ENCODE assay signal across 8 mouse cellular contexts in genomic region chr8:61223729-61224379, GRCm38 (mm10). TPM values are rescaled to one million over a fixed set of nuclear protein-coding genes. Genes with fewer than 3 reads are reported as not detected.
A peak's percentile ranks its signal among the peaks of the same experiment; 100 is the strongest.
DNase-seq lines count a peak whose midpoint lies in the region; ATAC-seq lines count a peak whose summit lies in the region.

Gene Sh3rf1 (plus strand): TSS chr8:61223872.

- peak; percentile 88 for ATAC-seq in embryonic facial prominence, embryonic 13.5 days (ENCODE audit: insufficient number of reproducible peaks, insufficient read depth, low FRiP score, low TSS enrichment, low read depth)
- peak; percentile 88 for ATAC-seq in kidney, embryonic 14.5 days (ENCODE audit: low FRiP score, low TSS enrichment)
- ATAC-seq in monocyte, adult 5-6 weeks (replicated peaks; ENCODE audit: insufficient number of reproducible peaks, low FRiP score, low TSS enrichment, poor library complexity, severe bottlenecking), result 0 out of 2 replicates have a peak, but pooled peaks have one; percentile 47

- WGBS in embryonic facial prominence, embryonic 13.5 days, result under 1% methylated on average over 61 of the region's 84 CpGs
- WGBS in kidney, embryonic 14.5 days, result under 1% methylated on average over 49 of the region's 84 CpGs

- peaks cover 30% of the 10 kb centered on the region for H3K4me1 ChIP-seq in embryonic facial prominence, embryonic 13.5 days
- peaks cover 35% of the 10 kb centered on the region for H3K4me1 ChIP-seq in kidney, embryonic 14.5 days (ENCODE audit: control insufficient read depth, insufficient read depth, low read length)

- peak within 1 kb of the TSS; percentile 84 for H3K4me2 ChIP-seq in embryonic facial prominence, embryonic 13.5 days
- peak within 1 kb of the TSS; percentile 75 for H3K4me2 ChIP-seq in kidney, embryonic 14.5 days (replicated peaks; ENCODE audit: low read depth, low read length)

- no peaks in the 10 kb centered on the region for H3K9me3 ChIP-seq in embryonic facial prominence, embryonic 13.5 days
- H3K9me3 ChIP-seq in kidney, embryonic 14.5 days (ENCODE audit: control insufficient read depth, low read length), result no peaks in the 10 kb centered on the region

- no peaks in the 10 kb centered on the region for H3K36me3 ChIP-seq in embryonic facial prominence, embryonic 13.5 days
- peaks cover 4% of the 10 kb centered on the region; the same call in 1 of the 2 replicates for H3K36me3 ChIP-seq in kidney, embryonic 14.5 days (ENCODE audit: control insufficient read depth, insufficient read depth, low read length)

- H3K4me3 ChIP-seq in embryonic facial prominence, embryonic 13.5 days, result peak within 1 kb of the TSS; percentile 86
- H3K4me3 ChIP-seq in kidney, embryonic 14.5 days (ENCODE audit: low read length), result peak within 1 kb of the TSS; percentile 86

- peak; percentile 70 for DNase-seq in 3T3-L1 (ENCODE audit: low read depth, low spot score)
- DNase-seq in adrenal gland, postnatal 14 days, result peak; percentile 92
- DNase-seq in heart, adult 9 months (ENCODE audit: low spot score in 2 of 2), result peak; percentile 77 to 80
- peak; percentile 81 for DNase-seq in liver
- DNase-seq in spleen, postnatal 36 days (ENCODE audit: low spot score in 2 of 2), result peak; percentile 77 to 78

- H3K27me3 ChIP-seq in embryonic facial prominence, embryonic 13.5 days, result no peaks in the 10 kb centered on the region
- H3K27me3 ChIP-seq in kidney, embryonic 14.5 days (ENCODE audit: control insufficient read depth, insufficient read depth, low read length), result no peaks in the 10 kb centered on the region

- H3K9ac ChIP-seq in embryonic facial prominence, embryonic 13.5 days, result peak within 1 kb of the TSS; percentile 86
- H3K9ac ChIP-seq in kidney, embryonic 14.5 days (ENCODE audit: low read depth, low read length), result peak within 1 kb of the TSS; percentile 87

- H3K27ac ChIP-seq in embryonic facial prominence, embryonic 13.5 days, result peak within 1 kb of the TSS; percentile 85
- peak within 1 kb of the TSS; percentile 84 for H3K27ac ChIP-seq in kidney, embryonic 14.5 days (ENCODE audit: low read depth, low read length)

RNA-seq across cellular contexts. Expression of gene Sh3rf1, which starts in this region (rescaled TPM):
- 9.3 and 10.1 TPM in 2 replicates for total RNA-seq in adrenal gland, postnatal 14 days (2021)
- 14.9 and 16.1 TPM in 2 replicates for polyA plus RNA-seq in embryonic facial prominence, embryonic 13.5 days (2015; fragmentation: Nextera tagmentation; extraction: Ambion mirVana)
- 19.7 and 25.9 TPM in 2 replicates for polyA plus RNA-seq in kidney, embryonic 14.5 days (2014; fragmentation: Nextera tagmentation; extraction: Ambion mirVana)
- 0.57 to 2.6 TPM (median 2.1 TPM) in 3 replicates for total RNA-seq in monocyte, adult 5-6 weeks (2017)

Comparison
In these comparisons a context has a peak if more than half of its experiments do, and no peak if none do; other contexts are left out.
1. Peak in every context shown above with its lines: DNase-seq, ATAC-seq, H3K4me3 ChIP-seq and H3K27ac ChIP-seq.